Mouse (Mus musculus) limb, embryonic 11.5 days (tissue): Measurements from ENCODE around the gene Rbfox3. TPM values are rescaled to one million over a fixed set of nuclear protein-coding genes. Genes with fewer than 3 reads are reported as not detected.
A peak's percentile ranks its signal among the peaks of the same experiment; 100 is the strongest.

Experiments
- ATAC-seq: fragments of 200-750 bp; cut with Nextera tagmentation; 2 replicates; pipeline ENCODE4 v1.8.0; 2017; ENCODE audit warnings: low read depth; ENCODE audit not compliant: insufficient number of reproducible peaks, low FRiP score, low TSS enrichment
- DNase-seq: peaks from one replicate; pipeline ENCODE4 v3.0.0-alpha.2; 2015; ENCODE audit warnings: low spot score
- H3K27ac ChIP-seq: fragments of 300-500 bp; sonication (generic); replicated peaks from 2 replicates; pipeline ENCODE4 v1.5.1; 2014; ENCODE audit warnings: low read depth, mild to moderate bottlenecking, low read length
- H3K27me3 ChIP-seq: fragments of 300-500 bp; sonication (generic); 2 replicates; pipeline ENCODE4 v1.6.1; 2014; ENCODE audit warnings: mild to moderate bottlenecking, low read length, mixed read lengths; ENCODE audit not compliant: control insufficient read depth, insufficient read depth
- H3K36me3 ChIP-seq: fragments of 300-500 bp; sonication (generic); 2 replicates; pipeline ENCODE4 v1.6.1; 2014; ENCODE audit warnings: mild to moderate bottlenecking, low read length, moderate library complexity, mixed read lengths; ENCODE audit not compliant: control insufficient read depth, insufficient read depth
- H3K4me1 ChIP-seq: fragments of 300-500 bp; sonication (generic); 2 replicates; pipeline ENCODE4 v1.6.1; 2014; ENCODE audit warnings: low read length, mixed read lengths; ENCODE audit not compliant: control insufficient read depth, insufficient read depth
- H3K4me2 ChIP-seq: fragments of 300-500 bp; sonication (generic); 2 replicates; pipeline ENCODE4 v1.6.1; 2014; ENCODE audit warnings: low read depth, mild to moderate bottlenecking, moderate library complexity; ENCODE audit not compliant: severe bottlenecking
- H3K4me3 ChIP-seq: fragments of 300-500 bp; sonication (generic); 2 replicates; pipeline ENCODE4 v1.5.1; 2014; ENCODE audit warnings: low read depth, low read length
- H3K9ac ChIP-seq: fragments of 300-500 bp; sonication (generic); 2 replicates; pipeline ENCODE4 v1.6.1; 2014; ENCODE audit warnings: mild to moderate bottlenecking, low read length
- H3K9me3 ChIP-seq: fragments of 300-500 bp; sonication (generic); 2 replicates; pipeline ENCODE4 v1.6.1; 2016; ENCODE audit warnings: low read length; ENCODE audit not compliant: control insufficient read depth
- WGBS: fragments of 180-500 bp; shearing (Covaris S2); extraction: QIAGEN DNeasy Blood & Tissue Kit; methylation state at CpG from one replicate; pipeline ENCODE4 v1.1.7; 2014; 5-methylcytosine and 5-hydroxymethylcytosine counted together
- polyA plus RNA-seq: library from polyadenylated mRNA; unstranded; fragments of >200 nt; fragmentation: Nextera tagmentation; extraction: Ambion mirVana; gene quantifications from 2 replicates; pipeline ENCODE4 v1.2.1, GENCODE M21; 2014

The Rbfox3 gene
- polyA plus RNA-seq, 1 experiment from 2014 or later, result 1.9 TPM

DNA sequence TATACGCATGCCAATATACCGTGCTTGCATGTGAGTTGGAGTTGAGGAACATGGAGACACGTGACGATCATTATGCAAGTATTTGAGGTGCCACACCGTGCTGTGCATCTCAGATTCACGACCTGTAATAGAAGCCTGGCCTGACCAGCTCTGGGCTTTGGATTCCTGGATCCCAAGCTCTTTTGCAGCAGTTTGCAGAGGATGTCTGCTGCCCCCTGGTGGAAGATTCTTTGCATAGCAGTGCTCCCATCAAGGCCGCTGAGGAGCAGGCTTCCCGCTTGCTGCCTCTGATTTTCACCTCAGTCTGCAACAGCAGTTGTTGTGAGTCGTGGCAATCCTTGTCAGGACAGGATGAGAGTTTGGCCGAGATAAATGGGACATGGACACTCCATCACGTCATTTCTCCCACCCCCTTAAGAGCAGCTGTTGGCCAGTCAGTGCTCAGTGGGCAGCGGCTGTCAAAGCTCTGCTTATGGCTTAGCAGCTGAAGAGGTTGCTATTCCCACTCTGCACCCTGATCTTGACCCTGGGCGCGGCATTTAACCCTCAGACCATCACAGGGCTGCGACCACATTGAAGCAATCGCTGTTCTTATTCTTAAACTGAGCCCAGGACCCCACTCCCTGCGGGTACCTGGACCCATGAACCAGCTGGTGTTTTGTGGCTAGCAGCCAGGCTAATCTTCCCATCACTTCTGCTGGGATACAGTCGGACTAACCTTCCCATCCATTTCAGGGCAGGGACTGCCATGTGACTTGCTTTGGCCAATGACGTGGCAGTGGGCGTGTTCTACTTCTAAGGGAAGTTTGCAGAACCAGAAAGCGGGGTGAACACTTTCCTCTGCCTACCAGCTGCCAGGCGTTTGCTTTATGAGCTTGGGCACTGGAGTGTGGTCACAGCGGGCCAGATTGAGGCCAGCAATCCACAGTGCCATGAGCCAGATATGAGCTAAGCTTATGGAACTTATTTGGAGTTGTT lies 172.3 kb downstream of the Rbfox3 start:
- Histone ChIP-seq H3K9ac (no peak overlapping the region), H3K27ac (no peak overlapping the region), H3K36me3 (no peaks in the 10 kb centered on the region), H3K27me3 (0 out of 2 replicates have a peak, but pooled peaks cover 5% of the 10 kb centered on the region), H3K4me1 (peaks cover 9% of the 10 kb centered on the region), H3K4me2 (peak overlapping the region; percentile 26; the same call in 1 of the 2 replicates), H3K9me3 (no peaks in the 10 kb centered on the region), H3K4me3 (no peak overlapping the region)
- DNase-seq (peak; percentile 92), ATAC-seq (no peak)
- WGBS, result 9% methylated on average over 23 of the region's 23 CpGs

- no peaks in the 10 kb centered on the region for H3K36me3 ChIP-seq
- no peak overlapping the region for H3K4me2 ChIP-seq
- ATAC-seq, result no peak
- H3K9me3 ChIP-seq, result no peaks in the 10 kb centered on the region
- H3K4me3 ChIP-seq, result no peak overlapping the region
- H3K27ac ChIP-seq, result no peak overlapping the region
- H3K27me3 ChIP-seq, result 0 out of 2 replicates have a peak, but pooled peaks cover 2% of the 10 kb centered on the region
- peaks cover 7% of the 10 kb centered on the region for H3K4me1 ChIP-seq
- peak; percentile 31 for DNase-seq
- WGBS, result 22% methylated on average over 7 of the region's 7 CpGs
- H3K9ac ChIP-seq, result no peak overlapping the region
Measured at GRCm38 (mm10) chr11:118738323-118738722, 173.1 kb downstream of the Rbfox3 start.

GRCm38 (mm10) chr11:118737821-118738220 lies 173.6 kb downstream of the Rbfox3 start:
- H3K9ac ChIP-seq, result no peak overlapping the region
- peaks cover 7% of the 10 kb centered on the region for H3K4me1 ChIP-seq
- 64% methylated on average over 3 of the region's 3 CpGs for WGBS
- DNase-seq (no peak), ATAC-seq (no peak)
- H3K27ac ChIP-seq, result no peak overlapping the region
- H3K4me2 ChIP-seq, result no peak overlapping the region
- no peaks in the 10 kb centered on the region for H3K9me3 ChIP-seq
- 0 out of 2 replicates have a peak, but pooled peaks cover 2% of the 10 kb centered on the region for H3K27me3 ChIP-seq
- no peak overlapping the region for H3K4me3 ChIP-seq
- no peaks in the 10 kb centered on the region for H3K36me3 ChIP-seq

DNA sequence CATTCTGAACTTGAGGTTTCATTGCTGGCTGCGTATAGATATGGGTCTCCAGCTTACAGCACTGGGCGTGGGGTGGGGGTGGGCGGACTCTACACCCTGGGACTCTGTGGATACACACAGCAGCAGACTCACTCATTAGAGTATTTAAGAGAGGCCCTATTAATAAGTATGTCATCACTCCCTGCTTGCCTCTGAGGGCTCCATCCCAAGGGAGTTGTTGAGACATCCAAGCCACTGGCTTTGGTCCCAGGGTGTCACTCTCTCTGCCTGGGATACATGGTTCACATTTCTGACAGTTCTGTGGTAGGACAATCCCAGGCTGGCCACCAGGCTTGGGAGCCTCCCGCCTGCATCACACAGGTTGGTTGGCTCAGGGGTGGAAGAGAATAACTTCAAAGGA lies 174.4 kb downstream of the Rbfox3 start:
- Histone ChIP-seq H3K9me3 (no peaks in the 10 kb centered on the region), H3K4me1 (peaks cover 12% of the 10 kb centered on the region), H3K4me3 (no peak overlapping the region), H3K27me3 (0 out of 2 replicates have a peak, but pooled peaks cover 2% of the 10 kb centered on the region), H3K9ac (no peak overlapping the region), H3K36me3 (no peaks in the 10 kb centered on the region), H3K4me2 (no peak overlapping the region), H3K27ac (no peak overlapping the region)
- DNase-seq (no peak), ATAC-seq (no peak)
- 82% methylated on average over 4 of the region's 4 CpGs for WGBS

GRCm38 (mm10) chr11:118731655-118732054 lies 179.7 kb downstream of the Rbfox3 start:
- Histone ChIP-seq H3K36me3 (no peaks in the 10 kb centered on the region), H3K4me3 (no peak overlapping the region), H3K4me2 (no peak overlapping the region), H3K4me1 (peaks cover 19% of the 10 kb centered on the region), H3K27me3 (no peaks in the 10 kb centered on the region), H3K9me3 (no peaks in the 10 kb centered on the region), H3K27ac (no peak overlapping the region), H3K9ac (no peak overlapping the region)
- WGBS, result 73% methylated on average over 5 of the region's 5 CpGs
- DNase-seq, result no peak
- no peak for ATAC-seq

DNA sequence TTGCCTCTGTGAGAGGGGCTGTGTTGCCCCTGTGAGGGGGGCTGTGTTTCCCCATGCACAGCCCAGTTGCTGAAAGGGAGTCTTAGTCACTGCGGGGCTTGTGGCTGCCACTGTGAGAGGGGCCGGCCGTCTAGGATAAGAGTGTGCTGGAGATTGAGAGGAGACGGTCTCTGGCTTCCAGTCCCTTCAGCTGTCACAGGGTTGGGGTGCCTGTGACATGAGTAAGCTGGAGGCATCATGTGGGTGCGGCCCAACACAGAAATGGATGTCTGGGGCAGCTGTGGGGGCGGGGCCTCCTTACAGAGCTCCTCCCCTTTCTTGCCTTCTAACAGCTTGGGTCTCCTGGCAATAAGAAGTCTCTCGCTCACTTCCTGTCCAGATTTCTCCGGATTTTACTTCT lies 182.0 kb downstream of the Rbfox3 start:
- H3K9me3 ChIP-seq, result no peaks in the 10 kb centered on the region
- WGBS, result 42% methylated on average over 8 of the region's 8 CpGs
- no peak overlapping the region for H3K4me2 ChIP-seq
- H3K9ac ChIP-seq, result no peak overlapping the region
- peaks cover 19% of the 10 kb centered on the region for H3K4me1 ChIP-seq
- no peaks in the 10 kb centered on the region for H3K36me3 ChIP-seq
- DNase-seq, result no peak
- H3K27me3 ChIP-seq, result no peaks in the 10 kb centered on the region
- no peak for ATAC-seq
- H3K4me3 ChIP-seq, result no peak overlapping the region
- no peak overlapping the region for H3K27ac ChIP-seq

DNA sequence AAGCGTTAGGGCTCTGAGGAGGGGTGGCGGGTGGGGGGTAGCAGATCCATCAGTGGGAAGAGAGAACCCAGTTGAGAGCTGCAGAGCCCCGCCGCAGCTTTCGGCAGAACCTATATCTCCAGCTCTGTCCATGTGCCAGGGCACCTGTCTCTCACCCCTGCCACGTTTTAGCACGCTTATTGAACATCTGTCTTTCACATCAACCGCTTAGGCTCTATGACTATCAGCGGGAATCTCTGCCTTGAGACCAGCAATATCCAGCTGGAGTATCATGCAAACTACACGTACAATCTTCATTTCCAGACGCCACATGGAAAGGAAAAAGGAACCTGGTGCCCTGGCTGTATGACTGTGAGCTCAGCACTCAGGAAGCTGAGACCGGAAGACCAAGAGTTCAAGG lies 182.6 kb downstream of the Rbfox3 start:
- no peak for DNase-seq
- Histone ChIP-seq H3K4me3 (no peak overlapping the region), H3K4me2 (no peak overlapping the region), H3K27ac (no peak overlapping the region), H3K4me1 (peaks cover 19% of the 10 kb centered on the region), H3K9me3 (no peaks in the 10 kb centered on the region), H3K9ac (no peak overlapping the region), H3K27me3 (no peaks in the 10 kb centered on the region), H3K36me3 (no peaks in the 10 kb centered on the region)
- 69% methylated on average over 12 of the region's 12 CpGs for WGBS
- no peak for ATAC-seq

GRCm38 (mm10) chr11:118728083-118728551 lies 183.3 kb downstream of the Rbfox3 start:
- Histone ChIP-seq H3K9me3 (no peaks in the 10 kb centered on the region), H3K27ac (no peak overlapping the region)

More at GRCm38 (mm10) chr11:118728083-118728551, 183.3 kb downstream of the Rbfox3 start:
- no peaks in the 10 kb centered on the region for H3K27me3 ChIP-seq
- H3K36me3 ChIP-seq, result no peaks in the 10 kb centered on the region
- H3K9ac ChIP-seq, result no peak overlapping the region
- WGBS, result 19% methylated on average over 8 of the region's 8 CpGs
- no peak overlapping the region for H3K4me2 ChIP-seq
- no peak for DNase-seq
- no peak for ATAC-seq
- H3K4me1 ChIP-seq, result peaks cover 19% of the 10 kb centered on the region
- no peak overlapping the region for H3K4me3 ChIP-seq
